Mouse (Mus musculus): ENCODE data around the gene Cobll1.

GRCm38 (mm10) chr2:65171516-65171915, 67.7 kb downstream of the Cobll1 start:
- no peak for TF ChIP-seq POLR2A (IDR thresholded peaks at IDR 0.05; ENCODE audit: borderline replicate concordance, extremely low read depth, insufficient read depth, insufficient read length, poor library complexity, severe bottlenecking)
- TF ChIP-seq CTCF (IDR thresholded peaks at IDR 0.05; ENCODE audit: borderline replicate concordance, extremely low read depth, insufficient read depth, insufficient read length) = no peak
